Mouse (Mus musculus) thymus, adult 2 months (tissue): ENCODE data around the gene Cdcp1.

Experiments
- CTCF ChIP-seq: fragments of 200-500 bp; IDR thresholded peaks from 2 replicates; pipeline ENCODE4 v1.5.1; 2012; ENCODE audit warnings: mild to moderate bottlenecking, control low read depth, low read length, moderate library complexity, borderline replicate concordance; ENCODE audit not compliant: control insufficient read depth, poor library complexity, insufficient read depth; ENCODE audit errors: extremely low read depth
- POLR2A ChIP-seq: fragments of 200-500 bp; IDR thresholded peaks from 2 replicates; pipeline ENCODE4 v1.6.1; 2012; ENCODE audit warnings: mild to moderate bottlenecking, low read length, control low read depth, moderate library complexity; ENCODE audit not compliant: control insufficient read depth, poor library complexity, insufficient read depth; ENCODE audit errors: extremely low read depth

DNA sequence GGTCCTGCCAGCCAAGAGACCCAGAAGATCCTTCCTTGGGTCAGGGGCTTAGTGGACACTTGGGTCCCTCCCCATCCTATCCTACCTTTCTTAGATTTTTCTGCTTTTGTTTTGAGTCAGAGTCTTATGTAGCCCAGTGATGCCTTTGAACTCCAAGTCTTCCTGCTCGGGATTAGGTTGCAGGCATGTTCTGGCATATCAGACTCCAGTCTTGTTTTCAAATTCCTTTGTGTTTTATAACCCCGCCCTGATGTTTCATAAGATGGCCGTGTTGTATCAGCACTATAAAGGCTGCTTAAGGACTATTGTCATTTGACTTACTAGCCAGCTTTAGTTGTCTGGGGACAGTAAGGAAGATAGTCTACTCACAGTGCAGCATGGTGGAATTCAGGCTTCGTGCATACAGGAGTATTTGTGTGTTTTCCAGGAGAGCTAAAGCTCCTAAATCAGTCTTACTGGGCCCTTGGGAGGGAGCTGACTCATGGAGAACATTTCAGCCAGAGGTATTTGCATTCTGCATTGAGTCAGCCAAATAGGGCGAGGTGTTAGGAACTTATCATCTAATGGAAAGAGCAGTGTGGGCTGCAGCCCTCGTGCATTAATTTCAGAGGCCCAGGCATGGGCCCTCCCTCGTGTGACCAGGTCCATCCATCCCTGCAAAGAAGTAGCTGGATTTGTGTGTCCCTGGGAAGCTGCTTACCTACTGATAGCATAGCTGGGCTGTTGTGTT, 78.7 kb downstream of the Cdcp1 start:
- no peak for TF ChIP-seq CTCF
- TF ChIP-seq POLR2A: no peak
